Mouse (Mus musculus) liver, embryonic 14.5 days (tissue): Measurements from ENCODE around the gene Tmem266. TPM values are rescaled to one million over a fixed set of nuclear protein-coding genes. Genes with fewer than 3 reads are reported as not detected.

Experiments
- ATAC-seq: fragments of 200-750 bp; cut with Nextera tagmentation; 2 replicates; pipeline ENCODE4 v1.8.0; 2017; ENCODE audit warnings: moderate number of reproducible peaks, mild to moderate bottlenecking, moderate library complexity; ENCODE audit not compliant: insufficient read depth
- DNase-seq, 3 experiments: peaks; one replicate each; pipeline ENCODE4 v3.0.0-alpha.2; 2012 to 2013; ENCODE audit warnings: low read depth in 3 of 3, low spot score in 3 of 3
- H3K27ac ChIP-seq: fragments of 300-500 bp; sonication (generic); 2 replicates; pipeline ENCODE4 v1.5.1; 2014; ENCODE audit warnings: moderate library complexity, mild to moderate bottlenecking, control low read depth, inconsistent platforms
- H3K27me3 ChIP-seq: fragments of 300-500 bp; sonication (generic); 2 replicates; pipeline ENCODE4 v1.6.1; 2014; ENCODE audit warnings: mild to moderate bottlenecking, low read length, moderate library complexity; ENCODE audit not compliant: control insufficient read depth, insufficient read depth
- H3K36me3 ChIP-seq: fragments of 300-500 bp; sonication (generic); replicated peaks from 2 replicates; pipeline ENCODE4 v1.6.1; 2014; ENCODE audit warnings: low read depth; ENCODE audit not compliant: control insufficient read depth, insufficient read depth
- H3K4me1 ChIP-seq, 2 experiments: fragments of 200-500 bp in 1 of 2; fragments of 300-500 bp in 1 of 2; sonication (generic) in 1 of 2; replicated peaks; 2 replicates each; pipeline ENCODE4 v1.6.1; 2012 to 2014; ENCODE audit warnings: antibody characterized with exemption in 1 of 2, inconsistent platforms in 1 of 2, low read length in 1 of 2; ENCODE audit not compliant: control insufficient read depth in 2 of 2, insufficient read depth in 2 of 2
- H3K4me2 ChIP-seq: fragments of 300-500 bp; sonication (generic); 2 replicates; pipeline ENCODE4 v1.6.1; 2014; ENCODE audit warnings: low read depth, mild to moderate bottlenecking, control low read depth, moderate library complexity
- H3K4me3 ChIP-seq, 2 experiments: fragments of 200-500 bp in 1 of 2; fragments of 300-500 bp in 1 of 2; sonication (generic) in 1 of 2; 2 replicates each; pipeline ENCODE4 v1.5.1; 2012 to 2014; ENCODE audit warnings: low read depth in 2 of 2, low read length in 2 of 2, mild to moderate bottlenecking in 2 of 2, control low read depth in 1 of 2, inconsistent platforms in 1 of 2, moderate library complexity in 1 of 2; ENCODE audit not compliant: insufficient read depth in 1 of 2
- H3K9ac ChIP-seq: fragments of 300-500 bp; sonication (generic); replicated peaks from 2 replicates; pipeline ENCODE4 v1.6.1; 2014; ENCODE audit warnings: mild to moderate bottlenecking, control low read depth, moderate library complexity
- H3K9me3 ChIP-seq: fragments of 300-500 bp; sonication (generic); 2 replicates; pipeline ENCODE4 v1.6.1; 2016; ENCODE audit warnings: low read length, mixed read lengths; ENCODE audit not compliant: control insufficient read depth
- CTCF ChIP-seq: IDR thresholded peaks from 2 replicates; pipeline ENCODE4 v1.5.1; 2016; ENCODE audit warnings: antibody characterized with exemption, low read depth, control low read depth
- EP300 ChIP-seq: IDR thresholded peaks from 2 replicates; pipeline ENCODE4 v1.6.1; 2016; ENCODE audit warnings: antibody characterized with exemption, low read depth
- WGBS: fragments of 180-500 bp; shearing (Covaris S2); extraction: QIAGEN DNeasy Blood & Tissue Kit; methylation state at CpG from one replicate; pipeline ENCODE4 v1.1.7; 2014; ENCODE audit not compliant: insufficient replicate concordance; 5-methylcytosine and 5-hydroxymethylcytosine counted together
- polyA plus RNA-seq, 2 experiments: library from polyadenylated mRNA; depleted of rRNA in 1 of 2; stranded (reverse) in 1 of 2; unstranded in 1 of 2; fragments of >200 nt; fragmentation: Nextera tagmentation in 1 of 2; extraction: Ambion mirVana in 1 of 2; gene quantifications; 2 replicates each; pipeline versions ENCODE4 v1.2.1 to v1.2.3; 2012 to 2014

Tmem266 gene
- polyA plus RNA-seq, 2 experiments, result not detected

GRCm38 (mm10) chr9:55468397-55468796, 141.7 kb downstream of the Tmem266 start:
- ATAC-seq (no peak), DNase-seq (no peak)
- 52% methylated on average over 1 of the region's 1 CpGs for WGBS
- Histone ChIP-seq H3K27ac (no peak overlapping the region), H3K9ac (no peak overlapping the region), H3K4me3 (no peak overlapping the region), H3K4me1 (peaks cover 0 to 3% of the 10 kb centered on the region in 2 experiments; a peak in 2 of 4 replicates), H3K27me3 (no peaks in the 10 kb centered on the region), H3K36me3 (peaks cover 2% of the 10 kb centered on the region; the same call in 1 of the 2 replicates), H3K9me3 (no peaks in the 10 kb centered on the region), H3K4me2 (no peak overlapping the region)
- TF ChIP-seq EP300 (no peak), CTCF (no peak)

- no peaks in the 10 kb centered on the region; the same call in 1 of the 2 replicates for H3K36me3 ChIP-seq
- H3K9me3 ChIP-seq, result no peaks in the 10 kb centered on the region
- no peak for TF ChIP-seq EP300
- no peak for TF ChIP-seq CTCF
- DNase-seq (no peak), ATAC-seq (no peak)
- H3K27ac ChIP-seq, result no peak overlapping the region
- no peak overlapping the region for H3K9ac ChIP-seq
- no peaks in the 10 kb centered on the region for H3K4me1 ChIP-seq
- no peak overlapping the region for H3K4me3 ChIP-seq
- no peak overlapping the region for H3K4me2 ChIP-seq
- WGBS, result 40% methylated on average over 1 of the region's 1 CpGs
- no peaks in the 10 kb centered on the region for H3K27me3 ChIP-seq
These were observed 149.4 kb downstream of the Tmem266 start for GRCm38 (mm10) chr9:55476084-55476483.

- Histone ChIP-seq H3K9ac (no peak overlapping the region), H3K4me3 (no peak overlapping the region), H3K4me2 (no peak overlapping the region), H3K4me1 (no peaks in the 10 kb centered on the region), H3K27me3 (no peaks in the 10 kb centered on the region), H3K27ac (no peak overlapping the region), H3K36me3 (no peaks in the 10 kb centered on the region; the same call in none of the 2 replicates), H3K9me3 (no peaks in the 10 kb centered on the region)
- TF ChIP-seq CTCF (no peak), EP300 (no peak)
- ATAC-seq (no peak), DNase-seq (no peak)
These were observed 152.0 kb downstream of the Tmem266 start for GRCm38 (mm10) chr9:55478699-55479098.

GRCm38 (mm10) chr9:55482116-55482515, 155.4 kb downstream of the Tmem266 start:
- no peak for ATAC-seq
- Histone ChIP-seq H3K36me3 (peaks cover 3% of the 10 kb centered on the region), H3K9me3 (no peaks in the 10 kb centered on the region), H3K27me3 (no peaks in the 10 kb centered on the region), H3K27ac (no peak overlapping the region), H3K4me1 (no peaks in the 10 kb centered on the region), H3K4me2 (no peak overlapping the region), H3K9ac (no peak overlapping the region), H3K4me3 (no peak overlapping the region)
- TF ChIP-seq EP300 (no peak), CTCF (no peak)
- DNase-seq, result no peak
- 69% methylated on average over 2 of the region's 2 CpGs for WGBS

Other genes with a start within 250 kb of the Tmem266 start
- 3.6 and 5.3 TPM in 2 replicates for gene Ube2q2, start 178.1 kb upstream of the Tmem266 start, polyA plus RNA-seq (2012; rRNA removed)
- 11.3 and 11.9 TPM in 2 replicates for gene Ube2q2, start 178.1 kb upstream of the Tmem266 start, polyA plus RNA-seq (2014; fragmentation: Nextera tagmentation; extraction: Ambion mirVana)
- gene Fbxo22, start 118.0 kb upstream of the Tmem266 start, polyA plus RNA-seq (2012; rRNA removed), result 6.2 and 8.8 TPM in 2 replicates
- 15.7 and 16.9 TPM in 2 replicates for gene Fbxo22, start 118.0 kb upstream of the Tmem266 start, polyA plus RNA-seq (2014; fragmentation: Nextera tagmentation; extraction: Ambion mirVana)
- gene Nrg4, start 69 bp upstream of the Tmem266 start, polyA plus RNA-seq (2012; rRNA removed), result 0.34 and 0.39 TPM in 2 replicates
- gene Nrg4, start 69 bp upstream of the Tmem266 start, polyA plus RNA-seq (2014; fragmentation: Nextera tagmentation; extraction: Ambion mirVana), result 0.52 and 1.1 TPM in 2 replicates
- gene Etfa, start 185.3 kb downstream of the Tmem266 start, polyA plus RNA-seq (2012; rRNA removed), result 73.3 and 87.6 TPM in 2 replicates
- 181 and 189 TPM in 2 replicates for gene Etfa, start 185.3 kb downstream of the Tmem266 start, polyA plus RNA-seq (2014; fragmentation: Nextera tagmentation; extraction: Ambion mirVana)
- gene Isl2, start 211.8 kb downstream of the Tmem266 start, polyA plus RNA-seq (2012; rRNA removed), result 0.16 and 0.19 TPM in 2 replicates
- gene Isl2, start 211.8 kb downstream of the Tmem266 start, polyA plus RNA-seq (2014; fragmentation: Nextera tagmentation; extraction: Ambion mirVana), result 0.10 TPM in 1 of 2 replicates, not detected in the other